Mouse (Mus musculus) heart, embryonic 12.5 days (tissue): ENCODE measurements around the gene Arf1. TPM values are rescaled to one million over a fixed set of nuclear protein-coding genes. Genes with fewer than 3 reads are reported as not detected.
A peak's percentile ranks its signal among the peaks of the same experiment; 100 is the strongest.

Source experiments
- ATAC-seq: fragments of 200-750 bp; cut with Nextera tagmentation; 2 replicates; pipeline ENCODE4 v1.8.0; 2017; ENCODE audit warnings: moderate TSS enrichment, moderate library complexity; ENCODE audit not compliant: insufficient number of reproducible peaks, low FRiP score
- H3K27ac ChIP-seq: fragments of 300-500 bp; sonication (generic); 2 replicates; pipeline ENCODE4 v1.5.1; 2016; ENCODE audit warnings: mild to moderate bottlenecking, moderate library complexity; ENCODE audit not compliant: poor library complexity, severe bottlenecking
- H3K27me3 ChIP-seq: fragments of 300-500 bp; sonication (generic); replicated peaks from 2 replicates; pipeline ENCODE4 v1.6.1; 2016; ENCODE audit warnings: mild to moderate bottlenecking, moderate library complexity
- H3K36me3 ChIP-seq: fragments of 300-500 bp; sonication (generic); 2 replicates; pipeline ENCODE4 v1.6.1; 2016; ENCODE audit warnings: mild to moderate bottlenecking, moderate library complexity
- H3K4me1 ChIP-seq: fragments of 300-500 bp; sonication (generic); replicated peaks from 2 replicates; pipeline ENCODE4 v1.6.1; 2016; ENCODE audit warnings: mild to moderate bottlenecking
- H3K4me2 ChIP-seq: fragments of 300-500 bp; sonication (generic); 2 replicates; pipeline ENCODE4 v1.6.1; 2016; ENCODE audit warnings: mild to moderate bottlenecking, moderate library complexity
- H3K4me3 ChIP-seq: fragments of 300-500 bp; sonication (generic); 2 replicates; pipeline ENCODE4 v1.5.1; 2016; ENCODE audit warnings: mild to moderate bottlenecking
- H3K9ac ChIP-seq: fragments of 300-500 bp; sonication (generic); 2 replicates; pipeline ENCODE4 v1.6.1; 2016; ENCODE audit warnings: mild to moderate bottlenecking, moderate library complexity
- H3K9me3 ChIP-seq: fragments of 300-500 bp; sonication (generic); replicated peaks from 2 replicates; pipeline ENCODE4 v1.6.1; 2016; ENCODE audit warnings: mild to moderate bottlenecking, moderate library complexity
- WGBS: fragments of 180-500 bp; shearing (Covaris S2); methylation state at CpG from one replicate; pipeline ENCODE4 v1.1.7; 2016; 5-methylcytosine and 5-hydroxymethylcytosine counted together
- polyA plus RNA-seq: library from polyadenylated mRNA; unstranded; fragments of >200 nt; fragmentation: Nextera tagmentation; extraction: Ambion mirVana; gene quantifications from 2 replicates; pipeline ENCODE4 v1.2.1, GENCODE M21; 2016

Gene Arf1
- polyA plus RNA-seq, 1 experiment from 2014 or later: 609 TPM

DNA sequence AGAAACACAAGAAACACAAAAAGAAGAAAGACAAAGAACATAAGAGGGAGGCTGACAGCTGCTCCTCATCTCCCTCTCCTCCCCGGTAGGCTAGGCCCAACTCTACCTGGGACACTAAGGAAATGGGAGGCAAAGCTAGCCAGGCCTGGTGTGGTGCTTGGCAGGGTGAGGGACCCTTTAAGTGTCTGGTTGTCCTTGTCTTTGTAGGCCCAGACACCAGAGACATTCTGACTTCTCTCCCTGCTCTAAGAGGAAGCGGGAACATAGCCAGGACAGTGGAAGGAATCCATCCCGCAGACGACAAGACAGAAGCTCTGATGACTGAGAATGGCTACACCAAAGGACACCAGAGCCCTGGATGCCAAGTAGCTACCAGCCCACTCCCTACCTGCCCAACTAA, 18.1 kb downstream of the Arf1 start:
- peaks cover 44% of the 10 kb centered on the region for H3K4me1 ChIP-seq
- no peak for ATAC-seq
- H3K27ac ChIP-seq: no peak overlapping the region
- H3K36me3 ChIP-seq: peaks cover 70% of the 10 kb centered on the region
- no peak overlapping the region for H3K9ac ChIP-seq
- H3K9me3 ChIP-seq: no peaks in the 10 kb centered on the region
- H3K4me3 ChIP-seq: no peak overlapping the region
- 76% methylated on average over 4 of the region's 4 CpGs for WGBS
- no peaks in the 10 kb centered on the region for H3K27me3 ChIP-seq
- H3K4me2 ChIP-seq: no peak overlapping the region

DNA sequence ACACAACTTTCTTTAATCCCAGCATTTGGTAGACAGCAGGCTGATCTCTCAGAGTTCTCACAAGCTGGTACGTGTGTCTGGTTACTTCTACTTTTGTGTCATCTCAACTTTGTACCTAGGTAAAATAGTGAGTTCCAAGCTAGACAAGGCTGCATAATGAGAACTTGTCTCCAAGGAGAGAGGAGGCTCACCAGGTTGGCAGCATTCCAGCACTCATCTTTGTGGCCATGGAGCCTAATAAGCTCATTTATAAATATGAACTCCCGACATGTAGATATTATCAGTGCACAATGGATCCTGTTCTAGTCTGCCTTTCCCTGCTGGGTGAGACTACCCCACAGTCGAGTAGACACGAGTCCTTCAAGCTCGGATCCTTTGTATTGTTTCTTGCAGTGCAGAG, 18.5 kb downstream of the Arf1 start:
- H3K4me2 ChIP-seq: peak overlapping the region; percentile 83
- ATAC-seq: no peak
- H3K9me3 ChIP-seq: no peaks in the 10 kb centered on the region
- WGBS: 77% methylated on average over 5 of the region's 5 CpGs
- peaks cover 41% of the 10 kb centered on the region for H3K4me1 ChIP-seq
- 0 out of 2 replicates have a peak overlapping the region, but pooled peaks have one; percentile 89 for H3K27ac ChIP-seq
- H3K9ac ChIP-seq: no peak overlapping the region
- peaks cover 72% of the 10 kb centered on the region for H3K36me3 ChIP-seq
- no peaks in the 10 kb centered on the region for H3K27me3 ChIP-seq
- peak overlapping the region; percentile 70 for H3K4me3 ChIP-seq

DNA sequence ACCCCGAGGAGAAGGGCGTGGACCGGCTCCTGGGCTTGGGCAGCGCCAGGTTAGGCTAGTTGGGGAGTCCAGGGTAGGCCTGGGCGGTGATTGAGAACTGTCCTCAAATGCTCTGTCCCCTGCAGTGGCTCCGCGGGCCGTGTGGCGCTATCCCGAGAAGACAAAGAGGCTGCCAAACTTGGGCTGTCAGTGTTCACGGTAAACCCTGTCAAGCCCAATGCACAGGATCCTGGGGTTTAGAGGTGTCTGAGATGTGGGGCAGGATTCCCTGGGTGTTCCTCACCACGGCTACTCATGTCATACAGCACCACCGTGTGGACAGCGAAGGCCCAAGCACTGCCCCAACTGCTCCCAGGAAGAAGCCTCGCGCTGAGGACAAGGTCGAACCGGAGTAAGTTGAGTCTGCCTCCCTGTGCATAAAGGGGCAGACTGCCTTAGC, 19.0 kb downstream of the Arf1 start:
- ATAC-seq: peak; percentile 62
- Histone ChIP-seq H3K4me1 (peaks cover 35% of the 10 kb centered on the region), H3K4me3 (peak overlapping the region; percentile 70), H3K27me3 (no peaks in the 10 kb centered on the region), H3K4me2 (peak overlapping the region; percentile 83), H3K9me3 (no peaks in the 10 kb centered on the region), H3K9ac (peak overlapping the region; percentile 85), H3K27ac (peak overlapping the region; percentile 89), H3K36me3 (peaks cover 72% of the 10 kb centered on the region)
- WGBS: 7% methylated on average over 18 of the region's 18 CpGs

DNA sequence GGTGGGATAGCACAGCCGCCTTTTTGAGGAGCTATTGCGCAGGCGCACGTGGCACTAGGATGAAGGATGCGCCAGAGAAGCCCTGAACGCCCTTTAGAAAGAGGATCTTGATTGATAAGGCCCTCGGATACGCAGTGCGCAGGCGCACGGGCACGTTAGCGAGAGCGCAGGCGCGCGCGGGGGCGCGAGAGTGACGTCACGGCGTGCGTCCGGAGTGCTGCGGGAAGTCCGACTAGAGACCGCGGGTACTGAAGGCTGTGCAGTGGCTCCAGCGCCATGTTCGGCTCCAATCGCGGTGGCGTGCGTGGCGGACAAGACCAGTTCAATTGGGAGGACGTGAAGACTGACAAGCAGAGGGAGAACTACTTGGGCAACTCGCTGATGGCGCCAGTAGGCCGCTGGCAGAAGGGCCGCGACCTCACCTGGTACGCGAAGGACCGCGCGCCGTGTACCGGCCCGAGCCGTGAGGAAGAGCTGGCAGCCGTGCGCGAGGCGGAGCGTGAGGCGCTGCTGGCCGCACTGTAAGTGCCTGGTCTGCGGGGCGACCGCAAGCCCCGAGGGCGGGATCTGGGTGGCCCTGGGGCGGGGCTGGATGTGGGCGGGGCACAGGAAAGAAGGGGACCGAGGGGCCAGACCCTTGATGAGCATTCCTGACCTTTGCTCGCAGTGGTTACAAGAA, 19.8 kb downstream of the Arf1 start, which contains the start of gene 2310033P09Rik:
Gene 2310033P09Rik, plus strand, starts transcription at position 169 of the 679 bp plus-strand sequence.
- no peaks in the 10 kb centered on the region for H3K9me3 ChIP-seq
- WGBS: under 1% methylated on average over 67 of the region's 67 CpGs

DNA sequence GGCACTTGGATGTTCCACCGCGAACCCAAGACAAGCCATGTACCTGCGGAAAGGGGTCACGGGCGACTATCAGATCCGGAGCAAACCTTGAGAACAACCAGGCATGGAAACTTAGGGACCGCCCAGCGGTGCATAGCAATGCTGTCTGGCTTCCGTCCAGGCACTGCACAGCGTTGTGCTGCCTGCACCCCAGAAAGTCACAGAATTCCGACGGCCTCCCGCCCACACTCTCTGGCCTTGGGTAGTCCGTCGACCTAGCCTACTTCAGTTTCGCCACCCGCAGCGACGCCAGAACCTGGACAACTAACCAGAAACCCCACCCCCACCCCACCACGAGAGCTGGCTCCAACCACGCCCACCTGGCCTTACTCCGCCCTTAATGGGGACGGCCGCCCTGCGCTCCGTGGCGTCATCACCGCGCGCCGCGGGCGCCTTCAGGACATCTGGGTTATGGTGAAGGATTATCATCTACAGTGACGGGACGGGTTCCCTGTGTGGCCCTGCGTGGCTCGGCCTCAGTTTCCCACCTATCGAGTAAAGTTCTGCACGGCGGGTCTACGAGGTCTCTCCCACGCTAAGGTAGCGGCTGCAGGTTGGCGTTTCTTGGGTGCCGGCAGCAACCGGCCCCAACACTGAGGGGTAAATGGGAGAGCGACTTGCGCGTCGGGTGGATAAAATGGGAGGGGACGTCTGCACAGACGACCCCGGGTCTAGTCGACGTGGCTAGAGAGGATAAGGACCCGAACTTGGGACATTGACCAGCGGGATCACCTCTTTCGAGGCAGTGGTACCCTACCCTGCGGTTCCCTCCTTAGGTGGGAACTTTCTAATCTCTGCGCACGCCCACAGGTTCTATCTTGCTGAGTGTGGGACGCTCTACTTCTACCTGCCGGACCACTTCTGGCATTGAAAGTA, 25.7 kb downstream of the Arf1 start, which contains the start of gene Mrpl55:
Gene Mrpl55, plus strand, starts transcription at position 406 of the 915 bp plus-strand sequence.
- H3K36me3 ChIP-seq: peaks cover 40% of the 10 kb centered on the region
- no peaks in the 10 kb centered on the region for H3K9me3 ChIP-seq
- peak within 1 kb of the TSS; percentile 77 for H3K27ac ChIP-seq
- H3K4me2 ChIP-seq: peak within 1 kb of the TSS; percentile 83
- under 1% methylated on average over 63 of the region's 63 CpGs for WGBS
- H3K9ac ChIP-seq: peak within 1 kb of the TSS; percentile 88
- peak within 1 kb of the TSS; percentile 85 for H3K4me3 ChIP-seq
- peak; percentile 93 for ATAC-seq
- H3K27me3 ChIP-seq: no peaks in the 10 kb centered on the region
- H3K4me1 ChIP-seq: peaks cover 13% of the 10 kb centered on the region

More for the DNA sequence above, 19.8 kb downstream of the Arf1 start, which contains the start of gene 2310033P09Rik:
- Histone ChIP-seq H3K4me2 (peak within 1 kb of the TSS; percentile 83), H3K9ac (peak within 1 kb of the TSS; percentile 85), H3K27me3 (no peaks in the 10 kb centered on the region), H3K4me3 (peak within 1 kb of the TSS; percentile 70), H3K36me3 (peaks cover 70% of the 10 kb centered on the region), H3K4me1 (peaks cover 28% of the 10 kb centered on the region), H3K27ac (peak within 1 kb of the TSS; percentile 89)
- ATAC-seq: peak; percentile 88

DNA sequence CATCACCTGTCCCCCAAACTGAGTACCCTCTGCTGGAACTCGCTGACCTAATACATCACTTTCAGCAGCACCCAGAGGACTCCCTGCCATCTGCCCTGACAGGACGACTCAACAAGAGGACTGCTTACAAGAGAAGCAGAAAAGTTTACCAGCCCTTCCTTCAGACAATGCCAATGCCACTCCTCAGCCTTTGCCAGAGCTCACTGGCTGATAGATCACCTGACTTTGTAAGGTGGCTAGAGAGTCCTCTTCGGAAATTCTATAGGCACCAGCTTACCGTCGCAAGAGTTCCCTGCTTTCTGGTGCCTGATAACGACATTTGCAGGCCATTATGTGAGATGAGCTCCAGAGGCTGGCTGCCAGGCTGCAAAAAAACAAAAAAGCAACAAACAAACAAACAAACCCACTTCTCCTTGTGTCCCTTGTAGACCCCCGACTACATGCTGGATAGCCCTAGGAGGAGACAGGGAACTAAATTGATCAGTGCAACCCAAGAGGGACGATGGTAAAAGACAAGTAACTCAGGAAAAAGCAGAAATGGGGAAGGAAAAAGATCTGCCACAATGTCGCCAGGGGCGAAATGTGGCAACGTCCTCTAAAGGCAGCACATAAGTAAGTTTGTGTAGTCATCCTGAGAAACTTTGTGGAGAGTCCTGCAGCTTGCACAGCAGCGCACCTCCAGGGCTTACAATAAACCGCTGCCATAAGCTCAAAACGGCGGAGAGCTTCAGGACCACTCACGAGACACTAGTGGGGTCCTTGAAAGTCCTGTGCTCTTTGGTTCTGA, 26.7 kb downstream of the Arf1 start:
- no peak; the same call in none of the 2 replicates for ATAC-seq
- 27% methylated on average over 16 of the region's 16 CpGs for WGBS
- H3K4me2 ChIP-seq: peak overlapping the region; percentile 83
- no peaks in the 10 kb centered on the region for H3K27me3 ChIP-seq
- peak overlapping the region; percentile 77 for H3K27ac ChIP-seq
- H3K9ac ChIP-seq: peak overlapping the region; percentile 88
- H3K36me3 ChIP-seq: peaks cover 33% of the 10 kb centered on the region
- peaks cover 13% of the 10 kb centered on the region for H3K4me1 ChIP-seq
- H3K4me3 ChIP-seq: peak overlapping the region; percentile 85
- no peaks in the 10 kb centered on the region for H3K9me3 ChIP-seq

DNA sequence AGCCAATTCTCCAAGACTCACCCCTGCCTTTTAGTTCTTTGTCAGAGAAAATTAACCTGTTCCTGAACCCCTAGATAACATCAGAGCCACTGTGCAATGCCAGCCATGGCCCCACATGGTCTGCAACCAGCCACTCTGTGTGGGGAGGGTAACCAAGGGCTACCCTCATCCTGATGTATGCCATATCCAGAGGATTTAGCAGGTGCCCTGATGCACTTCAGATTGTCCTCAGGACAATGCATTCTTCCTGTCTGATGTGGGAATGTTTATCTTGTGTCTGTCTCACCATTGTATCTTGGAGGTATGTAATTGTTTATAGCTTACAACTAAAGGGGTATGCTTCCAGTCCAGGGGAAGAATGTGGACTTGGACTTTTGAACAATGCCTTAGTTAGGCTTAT, 31.8 kb downstream of the Arf1 start:
- Histone ChIP-seq H3K36me3 (peaks cover 8% of the 10 kb centered on the region; the same call in 1 of the 2 replicates), H3K4me2 (no peak overlapping the region), H3K4me1 (peaks cover 3% of the 10 kb centered on the region), H3K4me3 (no peak overlapping the region), H3K27ac (no peak overlapping the region), H3K9me3 (no peaks in the 10 kb centered on the region), H3K9ac (no peak overlapping the region), H3K27me3 (no peaks in the 10 kb centered on the region)
- ATAC-seq: no peak

DNA sequence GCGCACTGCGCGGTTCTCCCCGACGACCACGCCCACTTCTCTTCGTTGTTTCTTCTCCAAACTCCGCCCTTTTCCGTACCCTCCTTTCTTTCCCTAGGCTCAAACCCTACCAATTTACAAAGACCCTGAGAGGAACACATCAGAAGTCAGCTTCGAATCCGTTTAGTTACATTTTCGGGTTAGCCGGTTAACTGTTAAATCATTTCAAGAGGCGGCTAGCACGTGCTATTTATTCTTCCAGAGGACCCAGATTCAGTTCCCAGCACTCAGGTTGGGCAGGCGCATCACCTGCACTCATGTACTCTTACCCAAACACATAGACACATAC, 36.0 kb downstream of the Arf1 start, which contains the start of gene Guk1:
Gene Guk1, minus strand, starts transcription at position 154 of the 328 bp plus-strand sequence.
- peaks cover 6% of the 10 kb centered on the region for H3K4me1 ChIP-seq
- peak within 1 kb of the TSS; percentile 61 for H3K4me3 ChIP-seq
- H3K36me3 ChIP-seq: no peaks in the 10 kb centered on the region
- 7% methylated on average over 16 of the region's 16 CpGs for WGBS
- no peaks in the 10 kb centered on the region for H3K9me3 ChIP-seq
- peak within 1 kb of the TSS; percentile 79 for H3K9ac ChIP-seq
- peak within 1 kb of the TSS; percentile 77 for H3K4me2 ChIP-seq
- ATAC-seq: no peak; the same call in 1 of the 2 replicates
- peak within 1 kb of the TSS; percentile 85 for H3K27ac ChIP-seq
- H3K27me3 ChIP-seq: no peaks in the 10 kb centered on the region

DNA sequence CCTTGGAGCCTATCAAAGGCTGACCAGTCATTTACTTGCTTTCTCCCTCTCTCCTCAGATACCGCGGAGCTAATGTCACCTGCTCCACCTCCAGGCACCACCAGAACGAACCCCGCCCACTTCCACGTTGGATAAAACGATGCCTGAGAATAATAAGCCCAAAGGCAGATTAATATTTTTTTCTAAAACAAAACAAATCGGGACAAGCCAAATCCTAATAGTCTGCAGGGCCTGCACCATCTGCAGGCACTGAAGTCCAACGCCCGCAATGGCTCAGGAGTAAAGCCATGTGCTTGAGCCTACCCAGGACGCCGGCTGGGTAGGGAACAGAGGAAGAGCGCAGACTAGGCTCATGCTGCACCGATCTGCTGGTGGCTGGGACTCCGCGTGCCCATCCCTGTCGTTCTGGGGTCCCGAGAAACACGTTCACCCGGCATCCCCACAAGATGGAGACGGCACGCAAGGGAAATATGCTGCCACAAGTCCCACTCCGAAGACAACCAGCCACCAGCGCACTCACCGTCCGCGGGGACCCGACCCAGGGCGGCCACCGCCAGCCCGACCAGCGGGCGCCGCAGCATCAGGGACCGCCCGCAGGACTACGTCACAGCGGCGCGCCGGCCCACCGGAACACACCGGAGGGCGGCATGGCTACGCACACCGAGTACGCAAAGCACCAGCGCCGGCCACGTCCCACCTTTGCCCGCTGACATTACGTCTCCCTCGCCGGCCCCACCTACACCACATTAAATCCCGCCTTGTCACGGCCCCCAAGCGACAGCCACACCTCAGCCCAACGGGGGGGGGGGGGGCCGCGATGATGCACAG, 36.6 kb downstream of the Arf1 start:
- under 1% methylated on average over 59 of the region's 59 CpGs for WGBS
- Histone ChIP-seq H3K9me3 (no peaks in the 10 kb centered on the region), H3K4me3 (peak overlapping the region; percentile 61), H3K36me3 (peaks cover 3% of the 10 kb centered on the region; the same call in 1 of the 2 replicates), H3K27me3 (no peaks in the 10 kb centered on the region), H3K9ac (peak overlapping the region; percentile 79), H3K27ac (peak overlapping the region; percentile 85), H3K4me1 (peaks cover 6% of the 10 kb centered on the region), H3K4me2 (peak overlapping the region; percentile 77)
- ATAC-seq: peak; percentile 96

DNA sequence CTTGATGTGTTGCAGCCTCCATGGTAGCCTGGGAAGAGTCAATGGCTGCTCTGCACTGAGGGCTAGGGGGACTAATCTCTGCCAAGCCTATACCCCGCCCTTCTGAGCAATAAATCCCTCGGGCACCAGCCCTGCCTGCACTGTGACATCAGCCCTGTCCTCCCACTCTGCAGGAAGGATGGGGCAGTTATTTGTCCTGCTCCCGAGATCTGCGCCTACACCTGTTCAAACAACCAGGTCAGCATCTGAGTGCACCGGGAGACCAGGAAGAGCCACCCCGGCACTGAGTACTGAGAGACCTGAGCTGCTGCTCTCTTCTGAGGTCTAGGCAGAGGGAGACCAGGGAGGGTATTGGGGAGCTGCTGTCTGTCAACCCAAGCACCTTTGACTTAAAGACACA, 40.4 kb downstream of the Arf1 start:
- peaks cover 21% of the 10 kb centered on the region for H3K4me1 ChIP-seq
- ATAC-seq: no peak
- H3K9ac ChIP-seq: no peak overlapping the region
- no peak overlapping the region for H3K4me3 ChIP-seq
- no peak overlapping the region for H3K4me2 ChIP-seq
- peaks cover 29% of the 10 kb centered on the region for H3K36me3 ChIP-seq
- no peak overlapping the region for H3K27ac ChIP-seq
- 0 out of 2 replicates have a peak, but pooled peaks cover 4% of the 10 kb centered on the region for H3K27me3 ChIP-seq
- 77% methylated on average over 6 of the region's 6 CpGs for WGBS
- no peaks in the 10 kb centered on the region for H3K9me3 ChIP-seq
